ENCODE assay signal across 8 mouse cellular contexts in the genomic region with DNA sequence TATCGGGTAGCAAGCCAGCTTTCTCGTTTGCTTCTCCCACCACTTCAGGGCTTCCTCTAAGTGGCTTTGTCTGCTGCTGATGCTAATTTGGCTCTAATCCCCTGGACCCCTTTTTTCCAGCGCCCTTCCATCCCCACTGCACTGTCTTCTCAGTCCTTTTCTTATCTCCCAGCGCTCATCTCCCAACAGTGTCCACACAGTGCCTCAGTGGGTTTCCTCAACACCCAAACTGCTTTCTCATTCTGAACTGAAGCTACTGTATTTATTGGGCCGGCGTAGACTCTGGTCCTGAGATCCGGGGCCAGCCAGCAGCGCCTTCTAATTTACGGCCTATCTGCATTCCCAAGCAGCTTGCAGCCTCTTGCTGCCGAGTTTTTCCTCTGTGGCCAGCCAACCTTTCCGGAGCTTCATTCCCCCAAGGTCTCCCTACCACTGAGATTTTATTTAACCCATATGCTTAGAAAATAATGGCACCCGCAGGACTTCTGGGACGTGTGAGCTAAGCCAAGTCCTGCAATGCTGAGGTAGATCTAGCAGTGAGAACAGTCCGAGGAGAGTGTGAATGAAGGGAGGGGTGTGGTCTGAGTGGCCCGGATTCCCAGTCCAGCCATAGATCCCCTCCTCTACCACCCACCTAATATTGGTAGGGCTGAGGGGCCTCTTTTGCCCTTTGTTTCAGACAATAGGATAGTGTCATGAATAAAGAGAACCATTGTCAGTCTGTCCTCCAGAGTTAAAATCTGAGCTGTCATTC. TPM values are rescaled to one million over a fixed set of nuclear protein-coding genes. Genes with fewer than 3 reads are reported as not detected.
DNase-seq lines count a peak whose midpoint lies in the region; ATAC-seq and TF ChIP-seq lines count a peak whose summit lies in the region.

A gene (minus strand): TSS at position 357 of the 754 bp plus-strand sequence.

- H3K4me3 ChIP-seq in lung, embryonic 14.5 days (ENCODE audit: low read depth, low read length): peak within 1 kb of the TSS; percentile 52
- H3K4me3 ChIP-seq in forebrain, embryonic 14.5 days (ENCODE audit: low read depth, low read length): peak within 1 kb of the TSS; percentile 61
- peak within 1 kb of the TSS; percentile 47 for H3K4me3 ChIP-seq in kidney, postnatal 0 days (replicated peaks; ENCODE audit: low read depth, low read length)
- peak within 1 kb of the TSS; percentile 91 for H3K4me3 ChIP-seq in megakaryocyte, embryonic 14.5 days (replicated peaks)

- peak within 1 kb of the TSS; percentile 82 for H3K4me2 ChIP-seq in lung, embryonic 14.5 days
- H3K4me2 ChIP-seq in forebrain, embryonic 14.5 days (ENCODE audit: low read length): peak within 1 kb of the TSS; percentile 59
- H3K4me2 ChIP-seq in kidney, postnatal 0 days (ENCODE audit: low read length): peak within 1 kb of the TSS; percentile 79

- TF ChIP-seq CTCF in lung, embryonic 14.5 days (IDR thresholded peaks at IDR 0.05; ENCODE audit: low read depth): no peak
- no peak for TF ChIP-seq CTCF in kidney, postnatal 0 days (IDR thresholded peaks at IDR 0.05; ENCODE audit: low read depth)

- no peak for DNase-seq in lung, embryonic 14.5 days
- DNase-seq in lung, adult 18-20 months: no peak
- DNase-seq in brain, adult 2 months (ENCODE audit: low read depth, low spot score): peak; percentile 46
- DNase-seq in forebrain, embryonic 14.5 days (ENCODE audit: low spot score): no peak
- peak; percentile 72 for DNase-seq in kidney, postnatal 0 days (ENCODE audit: low spot score)
- no peak for DNase-seq in c-Kit-positive CD71-positive TER-119-positive erythroid progenitor cells, embryonic 14.5 days (ENCODE audit: low spot score)
- DNase-seq in thymus, postnatal 4 days: no peak

- peak within 1 kb of the TSS; percentile 94 for H3K27ac ChIP-seq in lung, embryonic 14.5 days (ENCODE audit: low read depth)
- H3K27ac ChIP-seq in forebrain, embryonic 14.5 days (ENCODE audit: low read depth, low read length): peak within 1 kb of the TSS; percentile 97
- H3K27ac ChIP-seq in kidney, postnatal 0 days: peak within 1 kb of the TSS; percentile 93

- no peaks in the 10 kb centered on the region for H3K36me3 ChIP-seq in lung, embryonic 14.5 days (ENCODE audit: insufficient read depth)
- no peaks in the 10 kb centered on the region for H3K36me3 ChIP-seq in forebrain, embryonic 14.5 days (ENCODE audit: control insufficient read depth, insufficient read depth, low read length)
- H3K36me3 ChIP-seq in kidney, postnatal 0 days (ENCODE audit: insufficient read depth, low read length): no peaks in the 10 kb centered on the region
- no peaks in the 10 kb centered on the region for H3K36me3 ChIP-seq in megakaryocyte, embryonic 14.5 days (replicated peaks; ENCODE audit: low read length)

- ATAC-seq in lung, embryonic 14.5 days (ENCODE audit: insufficient read depth): peak; percentile 48
- no peak; the same call in 1 of the 2 replicates for ATAC-seq in forebrain, embryonic 14.5 days
- ATAC-seq in kidney, postnatal 0 days (replicated peaks; ENCODE audit: low FRiP score, low read depth): peak; percentile 27; the same call in 1 of the 2 replicates

- H3K9me3 ChIP-seq in lung, embryonic 14.5 days (ENCODE audit: low read depth, low read length): no peaks in the 10 kb centered on the region
- H3K9me3 ChIP-seq in forebrain, embryonic 14.5 days (replicated peaks; ENCODE audit: control insufficient read depth, low read length): no peaks in the 10 kb centered on the region
- H3K9me3 ChIP-seq in kidney, postnatal 0 days (replicated peaks; ENCODE audit: low read length): no peaks in the 10 kb centered on the region
- peaks cover 3% of the 10 kb centered on the region for H3K9me3 ChIP-seq in megakaryocyte, embryonic 14.5 days

- H3K9ac ChIP-seq in lung, embryonic 14.5 days: peak within 1 kb of the TSS; percentile 76
- H3K9ac ChIP-seq in forebrain, embryonic 14.5 days (ENCODE audit: low read length): peak within 1 kb of the TSS; percentile 86
- peak within 1 kb of the TSS; percentile 58 for H3K9ac ChIP-seq in kidney, postnatal 0 days (ENCODE audit: low read depth, low read length)

- H3K27me3 ChIP-seq in lung, embryonic 14.5 days (ENCODE audit: insufficient read depth, low read length): no peaks in the 10 kb centered on the region
- no peaks in the 10 kb centered on the region for H3K27me3 ChIP-seq in forebrain, embryonic 14.5 days (replicated peaks; ENCODE audit: control insufficient read depth, insufficient read depth, low read length)
- H3K27me3 ChIP-seq in kidney, postnatal 0 days (ENCODE audit: insufficient read depth, low read length): no peaks in the 10 kb centered on the region
- H3K27me3 ChIP-seq in megakaryocyte, embryonic 14.5 days (replicated peaks): peaks cover 61% of the 10 kb centered on the region

- WGBS in lung, embryonic 14.5 days: 11% methylated on average over 15 of the region's 15 CpGs
- 6% methylated on average over 15 of the region's 15 CpGs for WGBS in forebrain, embryonic 14.5 days
- WGBS in kidney, postnatal 0 days: 4% methylated on average over 15 of the region's 15 CpGs

- peaks cover 15% of the 10 kb centered on the region for H3K4me1 ChIP-seq in lung, embryonic 14.5 days (ENCODE audit: insufficient read depth)
- H3K4me1 ChIP-seq in forebrain, embryonic 14.5 days (ENCODE audit: control insufficient read depth, insufficient read depth, low read length): peaks cover 24% of the 10 kb centered on the region
- H3K4me1 ChIP-seq in kidney, postnatal 0 days (replicated peaks; ENCODE audit: insufficient read depth, low read length): 0 out of 2 replicates have a peak, but pooled peaks cover 5% of the 10 kb centered on the region
- H3K4me1 ChIP-seq in megakaryocyte, embryonic 14.5 days: peaks cover 25% of the 10 kb centered on the region

RNA-seq across cellular contexts. Expression of the gene that starts here (rescaled TPM):
- polyA plus RNA-seq in lung, embryonic 14.5 days (2014; fragmentation: Nextera tagmentation; extraction: Ambion mirVana): 89.0 and 95.7 TPM in 2 replicates
- polyA plus RNA-seq in forebrain, embryonic 14.5 days (2014; fragmentation: Nextera tagmentation; extraction: Ambion mirVana): 423 and 429 TPM in 2 replicates
- 38.5 and 41.4 TPM in 2 replicates for polyA plus RNA-seq in kidney, postnatal 0 days (2015; fragmentation: Nextera tagmentation; extraction: Ambion mirVana)
- polyA plus RNA-seq in megakaryocyte, embryonic 14.5 days (2012; ENCODE audit: insufficient read depth, low replicate concordance): 0.50 TPM in 1 of 2 replicates, not detected in the other

Comparison
In these comparisons a context has a peak if more than half of its experiments do, and no peak if none do; other contexts are left out.
1. RNA of the gene that starts here (polyA plus RNA-seq): 423 to 429 TPM in forebrain, embryonic 14.5 days, 89.0 to 95.7 TPM in lung, embryonic 14.5 days and 38.5 to 41.4 TPM in kidney, postnatal 0 days; 0.50 TPM in megakaryocyte, embryonic 14.5 days; every median in the first group is over 10 times any median in the second.
2. DNase-seq: peak in brain, adult 2 months (single experiment) and kidney, postnatal 0 days (single experiment); none in lung, embryonic 14.5 days (single experiment), lung, adult 18-20 months (0 of 2), forebrain, embryonic 14.5 days (single experiment), c-Kit-positive CD71-positive TER-119-positive erythroid progenitor cells, embryonic 14.5 days (single experiment) and thymus, postnatal 4 days (single experiment).
3. Peak in every context shown above with its lines, with median percentiles within 50 percentile points of each other: H3K27ac ChIP-seq, H3K4me2 ChIP-seq, H3K4me3 ChIP-seq and H3K9ac ChIP-seq.